Mouse (Mus musculus): ENCODE data around the gene Ltf.

Gene Ltf

DNA sequence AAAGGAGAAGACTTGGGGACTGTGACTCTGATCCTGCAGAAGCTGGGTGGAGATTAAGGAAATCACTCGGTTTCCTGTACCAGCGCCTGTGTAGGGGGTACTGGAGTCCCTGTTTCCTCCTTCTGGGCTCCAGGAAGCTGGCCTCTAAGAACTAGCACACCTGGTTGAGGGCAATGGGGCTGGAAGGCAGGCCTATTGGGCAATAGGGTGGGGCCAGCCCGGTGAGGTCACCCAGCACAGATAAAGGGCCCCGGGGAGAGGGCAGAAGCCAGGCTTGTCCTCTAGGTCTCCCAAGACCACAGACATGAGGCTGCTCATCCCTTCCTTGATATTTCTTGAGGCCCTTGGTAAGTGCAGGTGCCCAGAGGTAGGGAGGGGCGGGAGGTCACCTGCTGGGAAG lies at the start of gene Ltf:
Gene Ltf, plus strand, starts transcription at position 250 of the 400 bp plus-strand sequence.
- no peak for DNase-seq (ENCODE audit: low spot score in 2 of 2)

DNA sequence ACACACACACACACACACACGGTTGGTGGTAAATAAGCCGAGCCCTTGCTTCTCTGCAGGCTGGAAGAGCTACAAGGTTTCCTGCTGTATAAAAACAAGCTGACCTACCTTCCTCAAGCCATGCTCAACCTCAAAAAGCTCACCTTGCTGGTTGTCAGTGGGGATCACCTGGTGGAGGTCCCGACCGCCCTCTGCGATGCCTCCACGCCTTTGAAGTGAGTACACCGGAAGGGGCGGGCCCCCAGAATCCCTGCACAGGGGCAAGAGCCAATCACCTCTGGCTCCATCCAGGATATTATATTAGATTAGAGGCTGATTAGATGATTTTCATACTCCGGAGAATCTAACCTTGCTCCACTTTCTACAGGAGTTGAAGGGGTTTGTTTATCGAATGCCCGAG lies 39.7 kb upstream of the Ltf start:
- no peak for DNase-seq (ENCODE audit: low spot score in 2 of 2)

DNA sequence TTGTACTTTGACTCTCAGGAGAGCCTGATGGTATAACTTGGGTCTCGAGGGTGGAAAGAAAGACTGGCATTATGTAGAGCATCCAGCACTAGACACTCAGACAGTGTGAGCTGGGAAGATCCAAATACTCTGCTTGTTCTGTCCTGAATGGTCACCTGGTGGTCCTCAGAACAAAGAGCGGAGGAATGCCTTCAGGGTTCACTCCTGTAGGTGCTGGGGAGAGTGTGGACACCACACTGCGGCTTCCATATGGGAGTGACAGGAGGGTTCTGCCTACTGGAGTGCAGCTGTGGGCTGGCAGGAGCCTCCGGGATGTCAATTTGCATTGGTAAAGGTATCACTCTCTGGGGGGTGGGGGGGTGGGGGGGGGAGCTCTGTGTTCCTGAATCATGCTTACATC lies 36.7 kb upstream of the Ltf start:
- DNase-seq (ENCODE audit: low spot score in 2 of 2), result no peak

DNA sequence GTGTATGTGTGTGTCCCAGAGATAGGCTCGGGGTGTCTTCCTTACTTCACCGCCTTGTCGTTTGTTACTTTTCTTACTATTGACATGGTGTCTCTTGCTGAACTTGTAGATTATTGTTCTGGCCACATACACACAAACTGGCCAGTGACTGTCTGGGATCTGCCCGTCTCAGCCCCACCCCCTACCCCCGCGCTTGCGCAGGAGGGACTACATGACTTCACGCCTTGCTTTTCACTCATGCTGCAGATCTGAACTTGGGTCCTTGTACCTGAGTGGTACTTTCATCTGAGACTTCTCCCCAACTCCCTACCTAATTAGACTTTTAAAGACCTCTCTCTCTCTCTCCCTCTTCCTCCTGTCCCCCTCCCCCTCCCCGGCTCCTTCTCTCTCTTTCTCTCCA lies 35.0 kb upstream of the Ltf start:
- DNase-seq (ENCODE audit: low spot score in 2 of 2), result no peak

DNA sequence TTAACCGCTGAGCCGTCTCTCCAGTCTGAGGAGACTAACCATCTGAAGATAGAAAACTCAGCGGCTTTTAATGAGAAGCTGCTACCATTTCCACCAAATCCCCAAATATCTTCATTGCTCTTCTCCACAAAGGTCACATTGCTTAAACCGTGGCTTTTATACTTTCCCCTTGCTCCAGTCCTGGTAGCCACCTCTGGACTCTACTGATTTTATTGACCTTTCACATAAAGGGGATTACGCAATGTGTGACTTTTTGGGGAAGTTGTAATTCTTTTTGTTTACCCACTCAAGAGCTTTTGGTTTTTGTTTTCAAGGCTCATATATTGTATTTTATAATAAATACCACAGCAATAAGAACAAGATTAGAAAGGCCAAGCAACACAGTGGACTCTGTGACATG lies 33.5 kb upstream of the Ltf start:
- no peak for DNase-seq (ENCODE audit: low spot score in 2 of 2)

DNA sequence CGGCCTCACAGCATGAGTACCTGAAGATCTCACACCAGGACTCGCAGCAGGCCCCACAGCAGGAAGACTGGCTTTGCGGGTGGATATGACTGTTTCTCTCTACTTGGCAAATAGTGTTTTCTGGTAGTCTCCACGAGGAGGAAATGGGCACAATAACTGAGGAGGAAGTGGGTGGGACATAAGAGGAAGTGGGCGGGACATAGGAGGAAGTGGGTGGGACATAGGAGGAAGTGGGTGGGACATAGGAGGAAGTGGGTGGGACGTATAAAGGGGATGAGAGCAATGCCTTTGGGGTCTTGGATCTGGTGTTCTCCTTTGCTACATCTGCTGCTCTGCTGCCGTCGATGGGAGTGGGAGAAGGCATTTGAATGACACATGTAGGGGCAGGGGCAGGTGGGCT lies 33.1 kb upstream of the Ltf start:
- DNase-seq (ENCODE audit: low spot score in 2 of 2), result no peak

DNA sequence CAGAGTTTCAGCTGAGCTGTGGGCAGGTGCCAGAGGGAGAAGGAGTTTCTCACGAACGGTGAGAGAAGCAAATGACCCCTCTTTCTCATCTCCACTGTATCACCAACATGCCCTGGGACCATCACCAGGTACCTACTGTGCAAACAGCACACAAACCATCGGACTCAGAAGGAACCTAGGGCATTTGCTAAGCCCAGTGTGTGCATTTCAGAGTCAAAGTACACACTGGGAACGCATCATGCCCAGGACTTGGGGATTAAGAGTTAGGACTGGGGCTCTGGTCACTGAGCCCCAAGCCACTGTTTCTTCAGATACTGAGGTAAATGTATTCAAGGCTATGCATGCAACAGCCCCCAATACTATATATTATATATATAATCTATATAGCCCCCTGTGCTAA lies 31.7 kb upstream of the Ltf start:
- DNase-seq (ENCODE audit: low spot score in 2 of 2), result no peak

DNA sequence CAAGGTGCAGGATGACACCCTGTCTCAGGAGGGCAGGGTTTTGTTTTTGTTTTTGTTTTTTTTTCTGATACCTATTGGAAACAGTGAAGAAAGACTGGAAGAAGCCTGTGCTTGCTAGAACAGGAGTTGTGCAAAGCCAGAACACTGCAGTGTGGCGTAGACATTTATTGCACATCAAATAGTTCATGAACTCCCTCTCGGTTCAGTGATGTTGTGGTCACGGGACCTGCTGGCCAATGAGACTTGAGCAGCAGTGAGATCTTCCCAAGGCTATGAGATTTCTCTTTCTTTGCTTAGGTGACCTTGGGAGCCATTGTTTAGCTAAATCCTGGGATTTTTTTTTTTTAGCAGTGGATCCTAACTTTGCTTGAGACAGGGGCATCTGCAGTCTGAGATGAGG lies 31.0 kb upstream of the Ltf start:
- DNase-seq (ENCODE audit: low spot score in 2 of 2), result no peak

DNA sequence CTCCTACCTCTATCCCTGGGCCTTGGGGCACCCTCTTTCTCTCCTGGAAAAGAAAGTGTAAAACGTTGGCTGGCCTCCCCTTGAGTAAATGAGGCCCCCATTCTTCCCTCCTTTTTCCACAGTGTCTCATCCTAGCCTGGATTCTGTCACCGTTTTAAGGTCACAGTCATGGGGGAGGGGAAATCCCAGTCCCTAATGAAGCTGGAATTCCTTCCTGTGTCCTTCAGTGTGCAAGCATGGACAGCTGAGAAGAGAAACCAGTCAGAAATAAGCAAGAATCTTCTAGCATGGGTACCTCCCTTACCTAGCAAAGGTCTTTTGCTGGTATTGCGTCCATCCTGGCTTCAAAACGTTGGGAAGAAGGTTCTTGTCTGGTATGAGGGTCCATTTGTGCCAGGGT lies 29.9 kb upstream of the Ltf start:
- DNase-seq (ENCODE audit: low spot score in 2 of 2), result no peak

DNA sequence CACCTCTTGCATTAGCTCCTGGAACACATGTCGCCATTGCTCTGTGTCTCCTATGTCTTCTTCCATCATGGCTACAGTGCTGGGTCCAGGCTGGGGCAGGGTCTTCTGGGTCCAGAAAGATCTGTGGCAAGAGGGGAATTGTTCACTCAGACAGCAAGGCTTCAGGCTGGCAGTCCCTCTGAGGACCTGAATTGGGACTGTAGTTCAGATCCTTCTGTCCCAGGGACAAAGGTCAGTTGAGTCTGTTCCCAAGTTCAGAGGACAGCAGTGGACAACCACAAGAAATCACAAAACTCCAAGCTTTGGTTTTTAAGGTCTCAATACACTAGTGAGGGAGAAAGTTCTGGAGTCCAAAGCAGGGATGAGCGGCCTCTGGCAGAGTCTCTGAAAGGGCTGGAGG lies 29.5 kb upstream of the Ltf start:
- DNase-seq (ENCODE audit: low spot score in 2 of 2), result no peak

DNA sequence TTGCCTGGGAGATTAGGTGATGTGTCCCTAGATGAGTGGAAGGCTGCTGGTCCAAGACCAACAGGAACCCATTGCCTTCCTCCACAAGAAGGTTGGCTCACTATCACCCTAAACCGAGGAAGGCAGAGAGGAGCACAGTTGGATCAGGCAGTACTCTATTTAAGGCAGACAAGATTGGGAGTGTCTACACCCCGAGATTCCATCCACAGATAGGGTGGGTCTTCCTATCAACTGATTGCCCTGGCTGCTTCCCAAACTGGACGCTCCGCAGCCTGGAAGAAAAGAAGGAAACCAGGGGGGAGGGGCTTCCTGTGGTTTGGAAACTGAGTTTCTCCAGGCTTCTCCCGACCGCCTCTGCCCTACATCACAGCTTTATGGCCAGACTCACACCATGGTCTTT lies 28.9 kb upstream of the Ltf start, which contains the start of gene Rtp3:
Gene Rtp3, minus strand, starts transcription at position 380 of the 400 bp plus-strand sequence.
- no peak for DNase-seq (ENCODE audit: low spot score in 2 of 2)

DNA sequence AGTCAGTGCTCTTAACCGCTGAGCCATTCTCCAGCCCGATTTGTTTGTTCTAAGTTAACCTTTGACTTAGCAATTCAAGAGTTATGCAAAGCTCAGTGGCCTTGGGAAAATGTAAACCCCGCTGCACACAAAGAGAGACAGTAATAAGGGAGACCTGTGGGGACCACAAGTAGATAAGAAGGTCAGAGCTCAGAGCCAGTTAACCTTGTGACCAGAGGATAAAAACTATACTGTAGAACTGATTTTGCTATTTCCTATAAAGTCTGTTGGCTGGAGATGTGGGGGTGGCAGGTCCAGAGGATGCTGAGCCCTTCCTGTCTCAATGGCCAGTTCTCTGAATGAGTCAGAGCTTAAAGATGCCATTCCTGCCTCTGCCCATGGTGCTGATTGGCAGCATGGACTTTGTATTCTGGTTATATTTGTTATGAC lies 25.8 kb upstream of the Ltf start:
- DNase-seq (ENCODE audit: low spot score in 2 of 2), result no peak

DNA sequence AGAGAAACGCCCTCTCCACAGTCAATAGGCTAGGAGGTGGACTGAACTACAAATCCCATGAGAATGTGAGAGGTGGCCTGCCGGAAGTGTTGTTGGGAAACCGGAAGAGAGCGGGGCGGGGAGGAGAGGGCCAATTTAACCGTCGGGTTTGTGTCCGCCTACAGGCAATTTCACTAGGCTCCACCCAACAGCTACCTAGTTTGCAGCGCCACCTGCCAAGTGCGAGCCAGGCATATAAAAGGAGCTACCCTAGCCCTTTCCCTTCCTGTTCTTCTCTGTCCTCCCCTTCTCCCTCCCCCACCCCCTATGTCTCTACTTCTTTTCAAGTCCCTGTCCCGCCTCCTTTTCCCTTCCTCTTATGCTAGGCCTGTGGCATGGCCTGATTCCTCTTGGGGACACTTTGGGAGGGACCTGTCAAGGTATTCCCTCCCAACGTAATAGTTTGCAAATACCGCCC lies 24.3 kb upstream of the Ltf start:
- peak; percentile 28 to 52 for DNase-seq (ENCODE audit: low spot score in 2 of 2)

DNA sequence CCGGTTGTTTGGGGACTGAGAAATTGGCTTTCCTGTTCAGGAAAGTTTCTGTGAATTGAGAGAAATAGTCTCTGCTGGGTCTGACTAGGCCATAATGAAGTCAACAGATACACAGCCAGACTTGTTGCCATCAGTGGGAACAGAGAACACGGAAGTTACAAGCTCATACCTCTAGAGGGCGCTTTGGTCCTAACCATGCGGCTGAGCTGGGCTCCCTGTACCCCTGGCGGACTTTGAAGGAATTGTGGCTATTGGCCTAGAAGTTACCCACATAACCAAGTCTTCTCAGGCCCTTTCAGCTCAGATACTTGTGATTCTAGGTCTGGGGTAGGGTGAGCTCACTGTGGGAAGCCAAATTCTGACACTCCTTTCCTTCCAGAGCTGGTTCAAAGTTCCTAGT lies 21.8 kb upstream of the Ltf start:
- peak; percentile 32 to 64 for DNase-seq (ENCODE audit: low spot score in 2 of 2)

DNA sequence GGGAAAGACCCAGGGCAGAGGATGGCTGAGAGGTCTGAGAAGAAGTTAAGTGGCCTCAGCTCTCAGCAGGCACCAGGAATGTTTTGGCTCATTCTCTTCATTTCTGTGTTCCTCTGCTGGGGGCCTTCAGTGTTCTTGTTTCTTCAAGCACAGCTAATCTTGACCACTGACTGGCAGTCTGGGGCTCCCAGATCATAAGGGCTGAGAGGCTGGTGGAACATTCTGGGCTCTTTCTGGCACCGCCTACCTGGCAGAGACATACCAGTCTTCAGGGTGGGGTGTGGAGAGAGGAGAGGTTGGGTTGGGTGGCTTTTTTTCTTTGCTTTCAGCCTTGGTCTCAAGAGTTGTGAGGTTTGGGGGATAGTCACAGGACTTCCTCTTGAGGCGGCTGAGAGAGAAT lies 20.0 kb upstream of the Ltf start:
- DNase-seq (ENCODE audit: low spot score in 2 of 2), result no peak

DNA sequence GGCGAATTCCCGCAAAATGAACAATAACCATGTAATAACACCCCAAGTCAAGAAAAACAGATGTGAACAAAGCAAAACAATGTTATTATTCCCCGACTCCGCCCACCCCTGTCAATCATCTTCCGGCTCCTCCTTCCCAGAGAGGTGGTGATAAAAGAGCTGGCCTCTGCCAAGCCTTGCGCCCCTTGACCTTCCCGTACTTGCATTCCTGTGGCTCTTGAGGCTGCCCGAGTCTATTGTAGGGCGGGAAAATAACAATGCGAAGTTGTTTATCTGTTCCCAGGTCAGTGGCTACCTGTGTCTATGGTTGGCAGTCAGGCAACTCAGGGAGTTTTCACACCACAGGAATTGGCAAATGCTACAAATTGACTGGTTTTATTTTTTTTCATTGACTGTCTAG lies 19.2 kb upstream of the Ltf start:
- DNase-seq (ENCODE audit: low spot score in 2 of 2), result no peak

DNA sequence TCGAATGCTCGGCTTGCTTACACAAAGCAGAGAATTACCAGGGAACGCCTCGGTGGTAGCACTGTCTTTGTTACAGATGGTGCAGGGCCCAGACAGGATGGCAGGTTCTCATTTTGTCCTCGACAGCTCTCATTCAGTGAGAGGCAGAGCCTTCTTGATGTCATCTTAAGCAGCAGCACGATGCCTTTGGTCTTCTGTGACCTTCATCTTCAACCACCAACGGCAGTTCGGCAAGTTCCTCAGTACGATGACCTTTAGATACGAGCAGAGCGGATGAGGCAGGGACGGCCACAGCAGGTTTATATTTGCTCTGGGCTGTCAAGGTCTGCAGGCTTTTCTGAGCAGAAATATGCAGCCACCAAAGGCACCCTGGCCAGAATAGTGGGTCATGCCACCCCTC lies 17.4 kb upstream of the Ltf start:
- no peak for DNase-seq (ENCODE audit: low spot score in 2 of 2)

DNA sequence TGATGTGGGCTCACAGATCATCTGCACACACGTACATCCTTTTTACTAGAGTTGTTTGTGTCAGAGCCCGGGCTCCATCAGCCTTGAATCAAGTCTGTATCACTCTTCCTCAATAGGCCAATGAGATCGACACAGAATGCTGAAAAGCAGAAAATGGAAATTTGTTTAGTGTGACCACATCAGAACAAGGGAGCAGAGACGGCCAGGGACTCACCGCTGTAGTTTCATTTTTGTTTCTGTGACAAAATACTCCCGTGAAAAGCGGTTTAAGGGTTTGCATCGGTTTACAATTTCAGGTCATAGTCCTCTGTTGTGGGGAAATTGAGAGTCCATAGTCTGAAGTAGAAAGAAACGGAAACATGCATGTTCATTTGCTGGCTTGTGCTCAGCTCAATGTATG lies 15.8 kb upstream of the Ltf start:
- DNase-seq (ENCODE audit: low spot score in 2 of 2), result no peak

DNA sequence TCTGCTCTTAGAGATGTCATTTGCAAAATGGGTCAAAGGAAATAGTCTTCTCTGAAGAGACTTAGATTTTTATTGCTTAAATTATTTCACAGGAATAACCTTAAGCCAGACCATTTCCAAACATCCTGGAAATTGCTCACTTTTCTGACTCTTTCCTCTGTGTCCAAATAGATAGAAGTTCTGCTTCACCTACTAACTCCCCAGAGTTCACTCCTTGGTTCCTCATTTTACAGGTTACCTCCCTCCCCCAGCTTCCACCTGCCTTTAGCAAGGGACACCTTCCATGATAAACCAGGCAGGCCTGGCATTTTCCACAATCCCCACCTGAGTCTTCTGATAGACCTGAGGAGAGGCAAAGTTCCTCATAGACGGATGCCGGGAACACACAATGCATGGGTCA lies 12.5 kb upstream of the Ltf start:
- DNase-seq (ENCODE audit: low spot score in 2 of 2), result no peak

DNA sequence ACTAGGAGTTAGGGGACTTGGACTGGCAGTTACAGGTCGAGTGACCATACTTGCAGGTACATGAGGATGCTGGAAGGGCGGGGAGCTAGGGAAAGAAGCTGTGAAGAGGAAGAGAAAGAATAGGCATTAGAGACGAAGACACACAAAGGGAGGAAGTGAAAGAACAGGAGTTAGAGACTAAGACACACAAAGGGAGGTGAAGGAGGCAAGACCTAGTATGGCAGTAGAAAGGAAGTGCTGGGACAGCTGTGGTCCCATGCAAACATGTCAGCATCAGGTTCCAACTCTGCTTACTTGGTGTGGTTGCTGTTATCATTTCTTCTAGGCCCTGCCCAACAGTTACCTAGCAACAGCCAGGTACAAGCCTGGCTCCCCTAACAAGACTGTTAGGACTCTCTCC lies 9.3 kb upstream of the Ltf start:
- no peak for DNase-seq (ENCODE audit: low spot score in 2 of 2)

DNA sequence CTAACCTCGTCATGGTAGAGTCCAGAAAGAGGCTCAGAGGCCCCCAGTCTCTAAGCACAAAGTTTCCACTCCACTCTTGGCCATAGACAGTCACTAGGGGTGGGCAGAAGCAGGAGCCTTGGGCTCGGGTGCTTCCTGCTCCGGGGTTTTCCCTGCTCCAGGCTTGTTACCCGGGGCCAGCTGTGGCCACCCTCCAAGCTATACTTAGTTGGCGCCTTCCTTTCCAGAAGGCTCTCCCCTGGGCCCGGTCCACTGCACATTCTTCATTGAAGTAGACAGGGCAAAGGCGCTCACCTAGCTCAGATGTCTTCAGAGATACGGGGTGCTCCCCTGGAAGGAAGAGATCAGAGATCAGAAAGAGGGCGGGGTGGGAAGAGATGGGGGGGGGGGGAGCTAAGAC lies 7.5 kb upstream of the Ltf start:
- DNase-seq (ENCODE audit: low spot score in 2 of 2), result no peak

DNA sequence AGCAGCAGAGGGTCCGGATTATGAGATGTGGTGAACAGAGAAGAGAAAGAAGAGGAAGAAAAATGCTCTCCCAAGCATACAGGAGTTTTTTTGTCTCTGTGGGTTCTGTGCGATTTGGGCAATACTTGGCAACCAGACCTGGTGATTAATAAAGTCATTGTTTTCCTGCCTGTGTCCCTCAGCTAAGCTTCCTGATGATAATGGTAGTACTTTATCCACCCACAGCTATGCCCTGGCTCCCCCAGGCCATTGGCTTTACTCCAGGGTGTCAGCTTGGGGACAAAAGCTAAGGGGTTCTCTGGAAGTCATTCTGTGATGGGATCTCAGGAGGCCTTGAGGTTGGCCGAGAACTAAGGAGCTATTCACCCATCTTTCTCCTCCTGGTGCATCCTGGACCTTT lies 7.0 kb upstream of the Ltf start:
- no peak for DNase-seq (ENCODE audit: low spot score in 2 of 2)

DNA sequence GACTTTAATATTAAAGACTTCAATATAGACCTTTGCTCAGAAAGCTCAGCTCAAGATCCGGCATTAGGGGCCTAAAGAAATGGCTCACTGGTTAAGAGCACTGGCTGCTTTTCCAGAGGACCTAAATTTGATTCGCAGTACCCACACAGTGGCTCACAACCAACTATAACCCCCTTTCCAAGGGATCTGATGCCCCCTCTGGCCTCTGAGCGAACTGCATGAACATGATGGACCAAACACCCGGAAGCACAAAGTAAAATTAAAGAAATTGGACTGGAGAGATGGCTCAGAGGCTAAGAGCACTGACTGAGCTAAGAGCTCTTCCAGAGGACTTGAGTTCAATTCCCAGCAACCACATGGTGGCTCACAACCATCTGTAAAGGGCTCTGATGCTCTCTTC lies 3.4 kb upstream of the Ltf start:
- DNase-seq (ENCODE audit: low spot score in 2 of 2), result no peak

DNA sequence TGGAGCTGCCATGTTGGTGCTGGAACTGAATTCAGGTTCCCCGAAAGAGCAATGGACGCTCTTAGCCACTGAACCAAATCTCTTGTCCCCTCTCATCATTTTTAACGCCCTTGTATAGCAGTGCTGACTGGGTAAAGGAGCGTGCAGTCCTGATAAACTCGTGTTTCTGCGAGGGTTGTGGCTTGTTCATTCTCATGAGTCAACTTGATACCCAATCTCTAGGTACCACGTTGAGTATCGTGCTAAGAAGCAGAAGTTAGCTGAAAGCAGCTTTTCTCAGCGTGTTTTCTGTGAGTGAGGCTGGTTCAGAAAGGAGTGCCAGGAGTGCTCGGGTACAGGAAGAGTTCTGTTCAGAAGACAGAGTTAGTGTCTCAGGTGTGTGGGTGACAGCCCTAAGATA lies 7.7 kb downstream of the Ltf start:
- no peak for DNase-seq (ENCODE audit: low spot score in 2 of 2)

DNA sequence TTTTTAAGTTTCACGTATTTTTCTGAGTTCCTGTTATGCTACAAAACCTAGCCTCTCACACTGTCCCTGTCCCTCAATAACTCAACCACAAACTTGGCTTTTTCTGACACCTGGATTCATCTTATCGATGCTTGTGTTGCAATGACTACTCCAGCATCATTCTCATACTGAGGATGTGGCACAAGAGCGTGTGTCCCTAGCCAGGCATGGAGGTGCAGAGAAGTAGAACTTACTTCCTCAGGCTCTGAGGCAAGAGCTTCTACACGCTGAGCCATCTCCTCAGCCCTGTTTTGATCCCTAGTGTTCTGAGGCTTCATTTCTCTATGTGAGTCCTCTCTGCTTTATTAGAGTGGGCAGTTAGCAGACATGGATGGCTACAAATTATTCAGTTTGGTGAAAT lies 14.6 kb downstream of the Ltf start:
- DNase-seq (ENCODE audit: low spot score in 2 of 2), result no peak
